Mouse (Mus musculus): ENCODE data around the gene Defb36. TPM values are rescaled to one million over a fixed set of nuclear protein-coding genes. Genes with fewer than 3 reads are reported as not detected.

Gene Defb36
- polyA plus RNA-seq, 1 experiment from 2014 or later: not detected

DNA sequence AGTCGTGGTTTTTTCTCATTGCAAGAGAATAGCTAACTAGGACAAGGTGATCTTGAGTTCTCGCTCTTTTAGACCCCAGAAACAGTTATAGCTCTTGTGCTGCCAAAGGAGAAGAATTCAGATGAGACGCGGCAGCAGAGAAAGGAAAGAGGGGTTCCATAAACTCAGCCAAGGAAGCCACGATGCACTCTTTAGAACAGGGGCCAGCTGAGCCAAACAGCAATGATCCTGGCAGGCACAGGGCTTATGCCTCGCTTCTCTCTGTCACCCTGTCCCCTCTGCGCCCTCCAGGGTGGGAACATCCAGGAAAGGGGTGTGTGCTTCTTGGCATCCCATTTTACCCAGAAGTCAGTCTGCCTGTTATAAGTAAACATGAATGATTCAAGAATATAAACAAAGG, 4.8 kb upstream of the Defb36 start, which contains the start of gene Defb45:
Gene Defb45 (minus strand): TSS at position 101 of the 400 bp plus-strand sequence.
- ATAC-seq (ENCODE audit: insufficient number of reproducible peaks, low FRiP score, low TSS enrichment, low read depth): no peak
- Histone ChIP-seq H3K9ac (no peak within 1 kb of the TSS), H3K4me3 (no peak within 1 kb of the TSS), H3K27me3 (no peaks in the 10 kb centered on the region), H3K4me2 (no peak within 1 kb of the TSS), H3K36me3 (no peaks in the 10 kb centered on the region), H3K4me1 (no peaks in the 10 kb centered on the region), H3K27ac (no peak within 1 kb of the TSS), H3K9me3 (no peaks in the 10 kb centered on the region)
- WGBS: 54% methylated on average over 7 of the region's 7 CpGs

DNA sequence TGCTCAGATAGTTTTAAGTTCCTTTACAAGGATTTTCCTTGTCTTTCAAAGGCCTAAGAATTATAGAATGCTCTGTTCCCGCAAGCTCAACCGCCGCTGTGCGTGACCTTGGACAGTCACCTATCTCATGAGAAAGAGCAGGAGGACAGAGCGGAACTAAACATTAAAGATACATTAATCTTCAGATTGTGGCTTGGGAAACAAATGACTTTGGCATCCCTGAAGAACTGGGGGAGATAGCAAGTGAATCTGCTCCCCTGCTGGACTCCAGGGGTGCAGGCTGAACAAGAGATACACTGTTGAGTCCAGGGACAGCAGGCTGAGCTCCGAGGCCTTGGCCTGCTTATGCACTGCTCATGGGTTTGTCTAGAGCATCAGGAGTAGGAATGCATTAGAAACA, 4.1 kb upstream of the Defb36 start:
- Histone ChIP-seq H3K4me3 (no peak overlapping the region), H3K4me1 (no peaks in the 10 kb centered on the region), H3K27ac (no peak overlapping the region), H3K27me3 (no peaks in the 10 kb centered on the region), H3K9me3 (no peaks in the 10 kb centered on the region), H3K36me3 (no peaks in the 10 kb centered on the region), H3K4me2 (no peak overlapping the region), H3K9ac (no peak overlapping the region)
- no peak for ATAC-seq (ENCODE audit: insufficient number of reproducible peaks, low FRiP score, low TSS enrichment, low read depth)
- WGBS: 84% methylated on average over 6 of the region's 6 CpGs

DNA sequence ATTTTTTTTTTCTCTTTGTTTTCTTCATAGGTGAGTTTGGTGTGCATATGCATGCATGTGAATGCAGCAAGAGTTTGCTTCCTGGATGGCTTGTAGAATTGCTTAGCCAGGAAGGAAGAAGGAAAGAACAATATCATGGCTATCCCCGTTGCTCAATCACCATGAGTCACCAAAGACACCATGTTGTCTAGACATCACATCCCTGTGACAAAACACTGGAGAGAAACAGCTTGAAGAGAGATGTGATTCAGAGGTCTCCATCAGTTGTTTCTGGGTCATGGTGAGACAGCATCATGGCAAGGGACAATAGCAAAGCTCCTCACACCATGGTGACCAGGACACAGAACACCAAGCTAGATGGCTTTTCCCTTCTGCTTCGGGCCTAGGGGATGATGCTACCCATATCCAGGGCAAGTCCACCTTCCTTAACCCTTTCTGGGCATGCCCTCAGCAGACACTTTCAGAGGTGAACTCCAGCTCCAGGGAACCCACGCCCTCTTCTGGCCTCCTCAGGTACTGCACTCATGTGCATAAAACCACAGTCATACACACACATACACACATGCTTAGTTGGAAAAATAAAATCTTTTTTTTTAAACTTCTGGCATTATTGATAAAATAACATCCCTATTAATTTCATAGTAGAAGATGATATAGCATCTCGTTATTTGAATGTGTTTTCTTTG, 2.7 kb upstream of the Defb36 start:
- Histone ChIP-seq H3K27me3 (no peaks in the 10 kb centered on the region), H3K4me2 (no peak overlapping the region), H3K4me1 (no peaks in the 10 kb centered on the region), H3K36me3 (no peaks in the 10 kb centered on the region), H3K4me3 (no peak overlapping the region), H3K27ac (no peak overlapping the region), H3K9me3 (no peaks in the 10 kb centered on the region), H3K9ac (no peak overlapping the region)
- ATAC-seq (ENCODE audit: insufficient number of reproducible peaks, low FRiP score, low TSS enrichment, low read depth): no peak
- 76% methylated on average over 4 of the region's 4 CpGs for WGBS

DNA sequence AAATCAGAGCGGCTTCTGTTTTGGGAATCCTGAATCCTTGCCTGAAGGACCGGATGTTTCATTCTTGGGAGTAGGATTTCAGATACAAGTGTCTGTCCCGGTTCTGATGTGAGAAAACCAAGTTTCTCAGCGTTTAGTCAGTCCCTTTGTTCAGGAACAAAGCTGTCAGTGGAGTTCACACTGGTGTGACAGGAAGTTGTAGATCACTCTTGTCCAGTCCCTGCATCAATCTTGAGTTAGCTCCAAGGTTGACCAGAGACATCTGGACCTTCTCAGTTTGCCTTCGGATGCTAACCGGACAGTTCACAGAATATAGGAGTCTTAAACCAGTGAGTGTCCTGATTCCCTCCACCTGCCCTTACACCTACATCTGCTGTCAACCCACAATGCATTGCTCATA, 3.6 kb downstream of the Defb36 start:
- WGBS: 44% methylated on average over 6 of the region's 6 CpGs
- no peak overlapping the region for H3K27ac ChIP-seq
- no peak for ATAC-seq (ENCODE audit: insufficient number of reproducible peaks, low FRiP score, low TSS enrichment, low read depth)
- H3K9me3 ChIP-seq: no peaks in the 10 kb centered on the region
- no peaks in the 10 kb centered on the region for H3K4me1 ChIP-seq
- H3K27me3 ChIP-seq: no peaks in the 10 kb centered on the region
- H3K4me3 ChIP-seq: no peak overlapping the region
- H3K36me3 ChIP-seq: no peaks in the 10 kb centered on the region
- H3K4me2 ChIP-seq: no peak overlapping the region
- H3K9ac ChIP-seq: no peak overlapping the region

DNA sequence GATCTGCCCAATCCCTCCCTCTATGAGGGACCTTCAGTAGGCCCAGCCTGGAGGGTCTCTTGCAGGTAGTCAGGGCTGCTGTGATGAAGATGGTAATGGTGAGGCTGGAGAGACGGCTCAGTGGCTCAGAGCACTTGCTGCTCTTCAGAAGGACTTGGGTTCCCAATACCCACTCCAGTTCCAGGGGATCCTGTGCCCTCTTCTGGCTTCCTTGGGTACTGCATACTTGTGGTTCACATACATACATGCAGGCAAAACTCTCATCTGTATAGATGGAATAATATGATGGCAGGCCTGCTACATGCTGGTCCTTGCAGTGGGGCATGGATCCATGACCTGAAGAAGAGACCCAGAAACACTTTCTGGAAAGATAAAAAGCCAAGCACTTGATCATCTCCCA, 4.6 kb downstream of the Defb36 start:
- WGBS: 94% methylated on average over 1 of the region's 1 CpGs
- ATAC-seq (ENCODE audit: insufficient number of reproducible peaks, low FRiP score, low TSS enrichment, low read depth): no peak

DNA sequence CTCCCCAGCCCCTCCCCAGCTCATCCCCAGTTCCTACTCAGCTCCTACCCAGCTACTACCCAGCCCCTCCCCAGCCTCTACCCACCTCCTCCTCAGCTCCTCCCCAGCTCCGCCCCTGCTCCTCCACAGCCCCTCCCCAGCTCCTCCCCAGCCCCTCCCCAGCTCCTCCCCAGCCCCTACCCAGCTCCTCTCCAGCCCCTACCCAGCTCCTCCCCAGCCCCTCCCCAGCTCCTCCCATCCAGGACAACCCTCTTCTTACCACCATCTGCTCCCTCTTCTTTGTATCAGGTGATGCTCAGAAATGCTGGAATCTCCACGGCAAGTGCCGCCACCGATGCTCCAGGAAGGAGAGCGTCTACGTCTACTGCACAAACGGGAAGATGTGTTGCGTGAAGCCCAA, 8.1 kb downstream of the Defb36 start:
- no peaks in the 10 kb centered on the region for H3K36me3 ChIP-seq
- 33% methylated on average over 7 of the region's 8 CpGs for WGBS
- no peaks in the 10 kb centered on the region for H3K4me1 ChIP-seq
- H3K9ac ChIP-seq: no peak overlapping the region
- H3K4me2 ChIP-seq: no peak overlapping the region
- no peak overlapping the region for H3K4me3 ChIP-seq
- H3K27ac ChIP-seq: no peak overlapping the region
- H3K9me3 ChIP-seq: no peaks in the 10 kb centered on the region
- no peaks in the 10 kb centered on the region for H3K27me3 ChIP-seq
- no peak for ATAC-seq (ENCODE audit: insufficient number of reproducible peaks, low FRiP score, low TSS enrichment, low read depth)

More for the DNA sequence above, 4.6 kb downstream of the Defb36 start:
- Histone ChIP-seq H3K4me1 (no peaks in the 10 kb centered on the region), H3K27me3 (no peaks in the 10 kb centered on the region), H3K36me3 (no peaks in the 10 kb centered on the region), H3K4me2 (no peak overlapping the region), H3K4me3 (no peak overlapping the region), H3K27ac (no peak overlapping the region), H3K9me3 (no peaks in the 10 kb centered on the region), H3K9ac (no peak overlapping the region)

DNA sequence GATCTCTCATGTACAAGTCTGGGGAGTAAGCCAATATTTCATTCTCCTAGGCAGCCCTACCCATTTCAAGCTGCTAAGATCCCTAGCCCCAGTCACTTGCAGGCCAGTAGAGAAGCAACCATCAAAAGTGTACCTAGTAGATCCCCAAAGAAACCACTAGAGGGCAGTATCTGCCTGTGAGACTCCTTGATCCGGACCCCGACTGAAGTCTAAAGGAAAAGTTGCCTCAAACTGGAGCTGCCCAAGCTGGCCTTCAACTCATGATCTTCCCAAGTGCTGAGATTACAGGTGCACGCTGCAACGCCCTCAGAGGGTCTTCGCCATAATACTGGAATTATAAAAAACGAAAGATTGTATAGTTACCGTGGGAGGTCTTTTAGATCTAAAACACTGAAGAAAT, 11.4 kb downstream of the Defb36 start:
- ATAC-seq (ENCODE audit: insufficient number of reproducible peaks, low FRiP score, low TSS enrichment, low read depth): no peak
- no peak overlapping the region for H3K9ac ChIP-seq

DNA sequence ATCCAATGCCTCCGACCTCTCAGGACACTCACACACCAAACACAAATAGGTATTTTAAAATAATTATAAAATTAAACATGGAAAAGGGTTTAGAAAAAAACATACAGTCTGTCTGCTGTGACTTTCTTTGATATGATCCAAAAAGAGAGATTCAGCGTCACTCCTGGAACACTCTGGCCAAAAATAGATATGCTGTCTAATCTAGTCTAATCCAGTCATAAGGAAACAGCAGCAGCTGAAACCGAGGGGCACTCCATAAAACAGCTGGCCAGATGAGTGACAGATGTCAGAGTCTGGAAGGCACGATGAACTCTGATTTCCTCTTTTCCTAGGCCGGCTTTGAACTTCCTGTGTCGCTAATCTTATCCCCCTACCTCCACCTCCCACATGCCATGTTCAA, 12.3 kb downstream of the Defb36 start:
- H3K27me3 ChIP-seq: no peaks in the 10 kb centered on the region
- H3K9ac ChIP-seq: no peak overlapping the region
- no peak overlapping the region for H3K27ac ChIP-seq
- no peaks in the 10 kb centered on the region for H3K9me3 ChIP-seq
- no peak overlapping the region for H3K4me2 ChIP-seq
- H3K4me3 ChIP-seq: no peak overlapping the region
- H3K4me1 ChIP-seq: peaks cover 3% of the 10 kb centered on the region; the same call in 1 of the 2 replicates
- no peak for ATAC-seq (ENCODE audit: insufficient number of reproducible peaks, low FRiP score, low TSS enrichment, low read depth)
- 69% methylated on average over 6 of the region's 6 CpGs for WGBS
- H3K36me3 ChIP-seq: no peaks in the 10 kb centered on the region

More for the DNA sequence above, 11.4 kb downstream of the Defb36 start:
- Histone ChIP-seq H3K4me3 (no peak overlapping the region), H3K4me2 (no peak overlapping the region), H3K4me1 (no peaks in the 10 kb centered on the region), H3K27me3 (no peaks in the 10 kb centered on the region), H3K27ac (no peak overlapping the region), H3K9me3 (no peaks in the 10 kb centered on the region), H3K36me3 (no peaks in the 10 kb centered on the region)
- 8% methylated on average over 7 of the region's 7 CpGs for WGBS

DNA sequence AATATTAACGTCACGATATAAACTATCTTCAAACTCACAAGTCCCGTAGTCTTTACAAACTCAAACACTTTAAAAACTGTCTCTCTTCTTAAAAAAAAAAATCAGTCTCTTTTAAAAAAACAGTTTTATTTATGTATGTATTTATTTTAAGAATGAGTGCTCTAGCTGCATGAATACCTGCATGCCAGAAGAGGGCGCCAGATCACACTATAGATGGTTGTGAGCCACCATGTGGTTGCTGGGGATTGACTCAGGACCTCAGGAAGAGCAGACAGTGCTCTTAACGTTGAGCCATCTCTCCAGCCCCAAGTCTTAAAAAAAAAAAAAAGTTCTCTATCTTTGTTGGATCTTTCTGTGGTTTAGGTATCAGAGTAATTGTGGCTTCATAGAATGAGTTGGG, 13.2 kb downstream of the Defb36 start:
- Histone ChIP-seq H3K27ac (no peak overlapping the region), H3K4me3 (no peak overlapping the region), H3K4me1 (peaks cover 3% of the 10 kb centered on the region; the same call in 1 of the 2 replicates), H3K4me2 (no peak overlapping the region), H3K36me3 (no peaks in the 10 kb centered on the region), H3K9me3 (no peaks in the 10 kb centered on the region), H3K27me3 (no peaks in the 10 kb centered on the region), H3K9ac (no peak overlapping the region)
- WGBS: 54% methylated on average over 5 of the region's 5 CpGs
- no peak for ATAC-seq (ENCODE audit: insufficient number of reproducible peaks, low FRiP score, low TSS enrichment, low read depth)

DNA sequence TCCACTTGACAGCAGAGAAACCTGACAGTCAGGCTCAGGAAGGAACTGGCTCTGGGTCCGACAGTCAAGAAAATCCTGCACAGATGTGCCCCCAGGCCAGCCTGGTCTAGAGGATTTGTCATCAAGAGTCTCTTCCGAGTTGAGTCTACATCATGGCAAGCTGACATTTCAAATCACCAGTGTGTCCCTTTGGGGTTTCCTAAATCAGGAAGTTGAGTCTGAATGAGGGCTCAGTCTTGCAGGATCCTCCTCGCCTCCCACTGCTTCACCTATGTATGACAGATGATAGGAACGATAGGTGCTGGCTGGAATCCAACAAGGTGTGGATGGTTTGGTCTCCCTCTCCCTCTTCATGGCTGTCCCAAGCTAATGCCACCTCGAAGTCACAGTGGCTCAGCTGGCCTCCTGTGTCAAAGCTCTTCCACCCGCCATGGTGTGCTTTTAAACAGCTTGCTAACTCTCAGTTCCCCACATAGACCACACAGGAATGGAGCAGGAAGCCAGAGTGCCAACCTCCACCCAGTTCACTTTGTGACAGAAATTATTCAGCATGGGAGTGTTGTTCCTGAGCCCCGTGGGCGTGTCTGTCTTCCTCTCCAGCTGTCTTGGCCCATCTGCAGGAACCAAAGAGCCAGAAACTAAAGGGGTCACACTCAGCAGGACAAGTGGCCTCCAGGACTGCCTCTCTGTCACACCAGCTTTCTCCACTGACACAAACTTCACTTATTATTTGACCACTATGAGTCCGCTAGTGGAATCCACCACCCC, 16.4 kb downstream of the Defb36 start:
- no peak for ATAC-seq (ENCODE audit: insufficient number of reproducible peaks, low FRiP score, low TSS enrichment, low read depth)
- Histone ChIP-seq H3K9me3 (no peaks in the 10 kb centered on the region), H3K4me1 (peaks cover 3% of the 10 kb centered on the region; the same call in 1 of the 2 replicates), H3K4me3 (no peak overlapping the region), H3K9ac (no peak overlapping the region), H3K27ac (no peak overlapping the region), H3K4me2 (no peak overlapping the region), H3K27me3 (peaks cover 5% of the 10 kb centered on the region), H3K36me3 (no peaks in the 10 kb centered on the region)
- 58% methylated on average over 9 of the region's 9 CpGs for WGBS

DNA sequence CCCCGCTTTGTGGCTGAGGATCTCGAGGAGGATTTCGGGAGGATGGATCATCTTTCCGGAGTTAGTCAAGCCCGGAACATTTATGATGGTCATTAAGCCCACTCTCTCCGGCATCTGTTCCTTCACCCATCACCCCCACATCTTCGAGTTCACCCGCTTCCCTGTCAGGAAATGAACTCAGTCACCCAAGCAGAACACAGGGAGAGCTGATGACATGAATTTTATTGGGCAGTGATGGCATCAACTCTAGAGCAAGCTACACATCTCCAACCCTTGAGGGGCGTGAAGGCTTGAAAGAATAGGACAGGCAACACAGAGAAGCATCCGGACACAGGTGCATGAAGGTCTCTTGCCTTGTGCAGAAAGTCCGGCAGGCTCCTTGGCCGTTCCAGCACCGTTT, 18.0 kb downstream of the Defb36 start:
- WGBS: 76% methylated on average over 13 of the region's 13 CpGs
- H3K27me3 ChIP-seq: peaks cover 21% of the 10 kb centered on the region
- H3K4me3 ChIP-seq: no peak overlapping the region
- H3K27ac ChIP-seq: no peak overlapping the region
- no peaks in the 10 kb centered on the region for H3K36me3 ChIP-seq
- H3K9ac ChIP-seq: no peak overlapping the region
- no peak overlapping the region for H3K4me2 ChIP-seq
- peaks cover 11% of the 10 kb centered on the region for H3K4me1 ChIP-seq
- no peak for ATAC-seq (ENCODE audit: insufficient number of reproducible peaks, low FRiP score, low TSS enrichment, low read depth)
- H3K9me3 ChIP-seq: no peaks in the 10 kb centered on the region

DNA sequence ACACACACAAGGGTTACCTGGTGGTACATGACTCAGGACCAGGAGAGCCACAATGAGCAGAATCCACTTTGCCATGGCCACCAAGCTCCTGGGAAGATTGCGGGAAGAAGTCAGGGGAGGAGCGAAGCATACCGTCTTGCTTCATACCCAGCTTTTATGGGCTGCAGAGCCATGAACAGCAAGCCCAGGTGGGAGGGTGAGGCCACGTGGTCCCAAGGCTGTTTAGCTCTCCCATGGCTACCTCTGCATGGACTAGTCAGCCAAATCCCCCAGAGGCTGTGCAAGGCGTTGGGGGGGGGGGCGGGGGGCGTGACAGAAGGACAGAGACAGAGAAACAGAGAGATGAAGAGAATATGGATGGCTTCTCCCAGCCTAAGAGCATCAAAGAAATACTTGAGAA, 18.8 kb downstream of the Defb36 start, which contains the start of gene Defb25:
Gene Defb25 (minus strand): TSS at position 101 of the 400 bp plus-strand sequence.
- no peak for ATAC-seq (ENCODE audit: insufficient number of reproducible peaks, low FRiP score, low TSS enrichment, low read depth)
- peaks cover 29% of the 10 kb centered on the region for H3K27me3 ChIP-seq
- 73% methylated on average over 7 of the region's 7 CpGs for WGBS

More for the DNA sequence above, 18.8 kb downstream of the Defb36 start, which contains the start of gene Defb25:
- Histone ChIP-seq H3K4me2 (no peak within 1 kb of the TSS), H3K9me3 (no peaks in the 10 kb centered on the region), H3K36me3 (no peaks in the 10 kb centered on the region), H3K9ac (no peak within 1 kb of the TSS), H3K4me1 (peaks cover 18% of the 10 kb centered on the region), H3K27ac (no peak within 1 kb of the TSS), H3K4me3 (no peak within 1 kb of the TSS)

Measured in limb, embryonic 15.5 days (tissue).